Mouse (Mus musculus): ENCODE results near the gene Racgap1.

Gene Racgap1

GRCm38 (mm10) chr15:99590429-99591084 lies 60.9 kb downstream of the Racgap1 start, which contains the start of gene Aqp5:
TSS of gene Aqp5 (plus strand) at chr15:99590782.
- DNase-seq (ENCODE audit: low spot score), result no peak

- no peak for DNase-seq (ENCODE audit: low spot score)
Measured at GRCm38 (mm10) chr15:99589704-99590103, 61.8 kb downstream of the Racgap1 start.

GRCm38 (mm10) chr15:99589237-99589636 lies 62.2 kb downstream of the Racgap1 start:
- no peak for DNase-seq (ENCODE audit: low spot score)

GRCm38 (mm10) chr15:99586525-99586924 lies 64.9 kb downstream of the Racgap1 start:
- no peak for DNase-seq (ENCODE audit: low spot score)

- DNase-seq (ENCODE audit: low spot score), result no peak
Measured at GRCm38 (mm10) chr15:99585741-99586140, 65.7 kb downstream of the Racgap1 start.

- DNase-seq (ENCODE audit: low spot score), result no peak
Measured at GRCm38 (mm10) chr15:99584407-99585202, 66.9 kb downstream of the Racgap1 start.

- DNase-seq (ENCODE audit: low spot score), result no peak
Measured at GRCm38 (mm10) chr15:99583463-99584344, 67.8 kb downstream of the Racgap1 start.

- no peak for DNase-seq (ENCODE audit: low spot score)
Measured at GRCm38 (mm10) chr15:99578802-99579485, 72.5 kb downstream of the Racgap1 start, which contains the start of gene Aqp2. TSS of gene Aqp2 (plus strand) at chr15:99579055.

All from ovary, postnatal 14 days (tissue).